Mouse (Mus musculus): ENCODE results near the gene Dlg2. TPM values are rescaled to one million over a fixed set of nuclear protein-coding genes. Genes with fewer than 3 reads are reported as not detected.

The Dlg2 gene
- polyA plus RNA-seq, 1 experiment from 2014 or later = 18.6 TPM

GRCm38 (mm10) chr7:91724397-91724796 is 1247.9 kb downstream of the Dlg2 start:
- Histone ChIP-seq H3K27ac (no peak overlapping the region), H3K4me3 (no peak overlapping the region), H3K27me3 (no peaks in the 10 kb centered on the region), H3K36me3 (no peaks in the 10 kb centered on the region), H3K4me2 (no peak overlapping the region), H3K4me1 (replicated peaks) (no peaks in the 10 kb centered on the region), H3K9ac (no peak overlapping the region), H3K9me3 (no peaks in the 10 kb centered on the region)
- ATAC-seq (ENCODE audit: low FRiP score) = no peak
- 86% methylated on average over 5 of the region's 5 CpGs for WGBS

DNA sequence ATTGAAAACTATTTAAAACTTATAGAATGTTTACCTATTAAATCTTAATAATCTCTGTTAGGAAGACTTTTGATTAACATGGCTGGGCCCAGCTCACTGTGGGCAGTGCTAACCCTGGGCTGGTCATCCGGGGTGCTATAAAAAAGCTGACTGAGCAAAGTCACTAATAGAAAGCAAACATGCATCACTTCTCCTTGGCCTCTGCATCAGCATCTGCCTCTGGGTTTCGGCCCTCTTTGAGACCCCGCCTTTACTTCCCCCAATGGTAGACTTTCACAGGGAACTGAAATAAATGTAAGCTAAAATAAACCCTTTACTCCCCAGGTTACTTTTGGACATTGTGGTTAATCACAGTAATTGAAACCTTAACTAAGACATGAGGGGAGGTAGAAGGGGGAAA is 1264.3 kb downstream of the Dlg2 start:
- Histone ChIP-seq H3K4me2 (no peak overlapping the region), H3K4me3 (no peak overlapping the region), H3K9me3 (no peaks in the 10 kb centered on the region), H3K27me3 (no peaks in the 10 kb centered on the region), H3K27ac (no peak overlapping the region), H3K36me3 (no peaks in the 10 kb centered on the region), H3K4me1 (replicated peaks) (no peaks in the 10 kb centered on the region), H3K9ac (no peak overlapping the region)
- WGBS = 87% methylated on average over 3 of the region's 3 CpGs
- no peak for ATAC-seq (ENCODE audit: low FRiP score)

GRCm38 (mm10) chr7:91753151-91753861 is 1276.8 kb downstream of the Dlg2 start:
- H3K4me3 ChIP-seq = no peak overlapping the region
- no peaks in the 10 kb centered on the region for H3K27me3 ChIP-seq
- H3K4me2 ChIP-seq = no peak overlapping the region
- H3K9me3 ChIP-seq = no peaks in the 10 kb centered on the region
- no peak overlapping the region for H3K27ac ChIP-seq
- no peak overlapping the region for H3K9ac ChIP-seq
- no peaks in the 10 kb centered on the region for H3K36me3 ChIP-seq
- no peaks in the 10 kb centered on the region for H3K4me1 ChIP-seq (replicated peaks)
- no peak for ATAC-seq (ENCODE audit: low FRiP score)

DNA sequence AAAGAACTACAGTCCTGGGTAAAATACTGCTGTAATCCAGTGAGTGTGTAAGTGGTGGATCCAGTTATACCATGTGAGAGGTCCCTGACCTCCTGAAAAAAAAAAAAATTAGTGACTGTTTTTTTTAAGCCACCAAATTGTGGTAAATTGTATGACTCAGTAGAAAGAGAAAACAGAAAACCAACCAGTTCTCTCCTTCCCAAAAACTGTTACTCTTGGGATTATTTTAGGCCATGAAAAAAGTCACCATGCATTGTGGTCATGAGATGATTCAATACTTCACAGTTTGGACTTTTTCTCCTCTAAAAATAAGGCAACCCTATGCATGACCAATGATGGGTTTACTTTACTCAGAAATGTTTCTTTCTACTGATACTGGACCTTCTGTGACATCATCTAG is 1291.2 kb downstream of the Dlg2 start:
- no peak for ATAC-seq (ENCODE audit: low FRiP score)
- H3K4me1 ChIP-seq (replicated peaks) = no peaks in the 10 kb centered on the region
- no peaks in the 10 kb centered on the region for H3K36me3 ChIP-seq
- H3K27ac ChIP-seq = no peak overlapping the region
- H3K27me3 ChIP-seq = no peaks in the 10 kb centered on the region
- H3K4me3 ChIP-seq = no peak overlapping the region
- no peak overlapping the region for H3K4me2 ChIP-seq
- H3K9me3 ChIP-seq = no peaks in the 10 kb centered on the region
- no peak overlapping the region for H3K9ac ChIP-seq

- H3K4me2 ChIP-seq = no peak overlapping the region
- H3K27ac ChIP-seq = no peak overlapping the region
- ATAC-seq (ENCODE audit: low FRiP score) = no peak
- no peaks in the 10 kb centered on the region for H3K9me3 ChIP-seq
- H3K4me3 ChIP-seq = no peak overlapping the region
- no peaks in the 10 kb centered on the region for H3K4me1 ChIP-seq (replicated peaks)
- H3K27me3 ChIP-seq = no peaks in the 10 kb centered on the region
- no peaks in the 10 kb centered on the region for H3K36me3 ChIP-seq
- no peak overlapping the region for H3K9ac ChIP-seq
Measured at GRCm38 (mm10) chr7:91778673-91779072, 1302.2 kb downstream of the Dlg2 start.

- no peaks in the 10 kb centered on the region for H3K27me3 ChIP-seq
- H3K36me3 ChIP-seq = no peaks in the 10 kb centered on the region
- ATAC-seq (ENCODE audit: low FRiP score) = no peak
- no peak overlapping the region for H3K4me3 ChIP-seq
- 88% methylated on average over 2 of the region's 2 CpGs for WGBS
- no peak overlapping the region for H3K4me2 ChIP-seq
- no peak overlapping the region for H3K9ac ChIP-seq
- H3K4me1 ChIP-seq (replicated peaks) = no peaks in the 10 kb centered on the region
- no peak overlapping the region for H3K27ac ChIP-seq
- H3K9me3 ChIP-seq = no peaks in the 10 kb centered on the region
Measured at GRCm38 (mm10) chr7:91784617-91785016, 1308.1 kb downstream of the Dlg2 start.

GRCm38 (mm10) chr7:91785445-91785844 is 1309.0 kb downstream of the Dlg2 start:
- no peak overlapping the region for H3K9ac ChIP-seq
- no peak overlapping the region for H3K4me2 ChIP-seq
- WGBS = 80% methylated on average over 5 of the region's 5 CpGs
- H3K9me3 ChIP-seq = no peaks in the 10 kb centered on the region
- H3K36me3 ChIP-seq = no peaks in the 10 kb centered on the region
- no peaks in the 10 kb centered on the region for H3K4me1 ChIP-seq (replicated peaks)
- no peak overlapping the region for H3K4me3 ChIP-seq
- H3K27ac ChIP-seq = no peak overlapping the region
- no peak for ATAC-seq (ENCODE audit: low FRiP score)
- no peaks in the 10 kb centered on the region for H3K27me3 ChIP-seq

GRCm38 (mm10) chr7:91785871-91786270 is 1309.4 kb downstream of the Dlg2 start:
- no peak overlapping the region for H3K9ac ChIP-seq
- WGBS = 79% methylated on average over 3 of the region's 3 CpGs
- no peak for ATAC-seq (ENCODE audit: low FRiP score)
- H3K27me3 ChIP-seq = no peaks in the 10 kb centered on the region
- H3K4me3 ChIP-seq = no peak overlapping the region
- no peak overlapping the region for H3K4me2 ChIP-seq
- H3K36me3 ChIP-seq = no peaks in the 10 kb centered on the region
- peak overlapping the region; percentile 6; the same call in 1 of the 2 replicates for H3K27ac ChIP-seq
- no peaks in the 10 kb centered on the region for H3K4me1 ChIP-seq (replicated peaks)
- H3K9me3 ChIP-seq = no peaks in the 10 kb centered on the region

DNA sequence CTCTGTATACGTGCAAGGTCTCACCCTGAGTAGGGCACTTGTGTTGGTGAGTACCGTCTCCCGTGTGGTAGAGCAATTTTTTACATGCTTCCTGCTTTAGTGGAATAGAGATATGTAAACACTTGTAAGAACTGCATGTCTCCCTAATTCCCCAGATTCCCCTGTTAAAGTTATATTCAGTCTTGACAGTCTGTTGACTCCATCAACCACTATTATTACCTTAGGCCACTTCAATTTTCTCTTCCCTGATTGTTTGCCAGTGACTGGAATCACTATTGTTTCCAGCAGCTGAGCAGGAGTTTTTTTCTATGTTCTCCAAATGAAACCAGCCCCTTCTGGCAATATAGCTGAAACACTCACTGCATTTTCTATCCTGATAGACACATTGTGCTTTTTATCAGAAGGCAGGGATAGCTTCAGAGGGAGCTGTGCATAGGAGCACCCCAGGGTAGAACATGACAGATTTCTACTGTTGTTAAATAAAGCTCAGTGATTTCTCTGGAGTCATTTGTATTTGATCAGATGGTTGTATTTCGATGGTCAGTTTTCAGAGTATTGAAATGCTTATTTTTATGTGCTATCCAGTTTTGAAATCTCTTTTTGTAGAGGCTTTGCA is 1314.6 kb downstream of the Dlg2 start:
- H3K9me3 ChIP-seq = no peaks in the 10 kb centered on the region
- no peak overlapping the region for H3K27ac ChIP-seq
- no peak overlapping the region for H3K9ac ChIP-seq
- no peaks in the 10 kb centered on the region for H3K36me3 ChIP-seq
- 70% methylated on average over 4 of the region's 4 CpGs for WGBS
- H3K4me3 ChIP-seq = no peak overlapping the region
- H3K4me1 ChIP-seq (replicated peaks) = no peaks in the 10 kb centered on the region
- H3K27me3 ChIP-seq = no peaks in the 10 kb centered on the region
- ATAC-seq (ENCODE audit: low FRiP score) = 0 out of 2 replicates have a peak, but pooled peaks have one; percentile 54
- no peak overlapping the region for H3K4me2 ChIP-seq

GRCm38 (mm10) chr7:91806632-91807031 is 1330.2 kb downstream of the Dlg2 start:
- WGBS = 20% methylated on average over 4 of the region's 4 CpGs
- ATAC-seq (ENCODE audit: low FRiP score) = peak; percentile 74; the same call in 1 of the 2 replicates
- no peak overlapping the region for H3K27ac ChIP-seq

DNA sequence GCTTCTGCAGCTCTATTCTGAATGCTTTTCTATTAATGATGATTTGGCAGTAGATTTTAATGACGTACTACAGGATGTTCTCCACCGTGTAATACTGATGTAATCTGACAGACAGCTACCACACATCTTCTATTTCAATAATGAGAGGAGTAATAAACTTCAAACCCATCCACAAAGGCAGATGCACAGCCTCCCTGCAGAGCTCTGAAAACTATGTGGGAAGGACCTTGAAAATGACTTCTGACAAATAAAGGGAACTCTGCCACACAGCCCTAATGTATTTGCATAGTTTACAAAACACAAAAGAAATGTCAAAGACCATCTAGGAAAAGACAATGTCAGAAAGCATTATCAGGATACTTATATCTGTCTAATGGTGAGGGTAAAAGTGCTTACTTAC is 1334.3 kb downstream of the Dlg2 start:
- no peaks in the 10 kb centered on the region for H3K4me1 ChIP-seq (replicated peaks)
- H3K27ac ChIP-seq = no peak overlapping the region
- H3K27me3 ChIP-seq = no peaks in the 10 kb centered on the region
- ATAC-seq (ENCODE audit: low FRiP score) = no peak
- H3K4me3 ChIP-seq = no peak overlapping the region
- WGBS = 37% methylated on average over 2 of the region's 2 CpGs
- H3K9ac ChIP-seq = no peak overlapping the region
- no peaks in the 10 kb centered on the region for H3K36me3 ChIP-seq
- no peak overlapping the region for H3K4me2 ChIP-seq
- H3K9me3 ChIP-seq = no peaks in the 10 kb centered on the region

More at GRCm38 (mm10) chr7:91806632-91807031, 1330.2 kb downstream of the Dlg2 start:
- Histone ChIP-seq H3K4me1 (replicated peaks) (no peaks in the 10 kb centered on the region), H3K4me3 (no peak overlapping the region), H3K9ac (no peak overlapping the region), H3K9me3 (no peaks in the 10 kb centered on the region), H3K27me3 (no peaks in the 10 kb centered on the region), H3K4me2 (no peak overlapping the region), H3K36me3 (no peaks in the 10 kb centered on the region)

GRCm38 (mm10) chr7:91818004-91818403 is 1341.5 kb downstream of the Dlg2 start:
- Histone ChIP-seq H3K4me2 (no peak overlapping the region), H3K9ac (no peak overlapping the region), H3K9me3 (no peaks in the 10 kb centered on the region), H3K4me1 (replicated peaks) (no peaks in the 10 kb centered on the region), H3K27ac (no peak overlapping the region), H3K36me3 (no peaks in the 10 kb centered on the region), H3K4me3 (no peak overlapping the region), H3K27me3 (no peaks in the 10 kb centered on the region)
- no peak for ATAC-seq (ENCODE audit: low FRiP score)
- WGBS = 65% methylated on average over 1 of the region's 1 CpGs

DNA sequence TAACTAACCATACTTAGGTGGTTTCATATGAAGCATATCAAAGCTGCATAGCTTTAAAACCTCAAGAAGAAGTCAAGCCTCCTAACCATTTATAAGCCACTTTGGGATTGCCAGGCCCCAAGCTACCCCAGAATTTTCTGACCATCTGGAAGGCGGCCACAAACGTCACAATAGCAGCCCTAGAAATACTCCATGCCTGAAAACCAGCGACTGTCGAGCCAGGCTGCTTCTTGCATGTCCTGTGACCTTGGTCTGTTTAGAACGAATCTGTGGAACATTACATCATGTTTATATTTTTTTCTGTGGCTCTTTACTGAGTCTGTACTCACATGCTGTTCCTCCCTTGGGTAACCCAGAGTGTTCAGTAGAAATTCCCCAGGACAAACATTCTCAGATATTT is 1355.7 kb downstream of the Dlg2 start:
- Histone ChIP-seq H3K4me3 (no peak overlapping the region), H3K4me2 (no peak overlapping the region), H3K36me3 (no peaks in the 10 kb centered on the region), H3K9me3 (no peaks in the 10 kb centered on the region), H3K9ac (no peak overlapping the region), H3K27me3 (no peaks in the 10 kb centered on the region), H3K4me1 (replicated peaks) (no peaks in the 10 kb centered on the region), H3K27ac (no peak overlapping the region)
- ATAC-seq (ENCODE audit: low FRiP score) = no peak
- WGBS = 89% methylated on average over 5 of the region's 5 CpGs
